Mouse (Mus musculus): ENCODE data around the gene Prlr. TPM values are rescaled to one million over a fixed set of nuclear protein-coding genes. Genes with fewer than 3 reads are reported as not detected.

Gene Prlr
- polyA plus RNA-seq, 1 experiment from 2014 or later, result 4.4 TPM

GRCm38 (mm10) chr15:10200991-10201390, 24.0 kb downstream of the Prlr start:
- H3K27me3 ChIP-seq (replicated peaks), result no peaks in the 10 kb centered on the region

GRCm38 (mm10) chr15:10202504-10203302, 25.7 kb downstream of the Prlr start:
- Histone ChIP-seq H3K27ac (no peak overlapping the region), H3K36me3 (no peaks in the 10 kb centered on the region), H3K27me3 (replicated peaks) (no peaks in the 10 kb centered on the region), H3K4me3 (replicated peaks) (no peak overlapping the region), H3K4me2 (no peak overlapping the region), H3K4me1 (no peaks in the 10 kb centered on the region), H3K9me3 (no peaks in the 10 kb centered on the region), H3K9ac (no peak overlapping the region)
- ATAC-seq (ENCODE audit: insufficient read depth, low FRiP score, low read depth), result no peak
- WGBS, result 82% methylated on average over 7 of the region's 7 CpGs

More at GRCm38 (mm10) chr15:10200991-10201390, 24.0 kb downstream of the Prlr start:
- Histone ChIP-seq H3K4me3 (replicated peaks) (no peak overlapping the region), H3K4me2 (no peak overlapping the region), H3K9me3 (no peaks in the 10 kb centered on the region), H3K9ac (no peak overlapping the region), H3K4me1 (no peaks in the 10 kb centered on the region), H3K27ac (no peak overlapping the region), H3K36me3 (no peaks in the 10 kb centered on the region)
- 83% methylated on average over 5 of the region's 5 CpGs for WGBS
- no peak for ATAC-seq (ENCODE audit: insufficient read depth, low FRiP score, low read depth)

GRCm38 (mm10) chr15:10210261-10210770, 33.3 kb downstream of the Prlr start:
- Histone ChIP-seq H3K36me3 (no peaks in the 10 kb centered on the region), H3K4me2 (no peak overlapping the region), H3K4me1 (no peaks in the 10 kb centered on the region), H3K9ac (no peak overlapping the region), H3K9me3 (no peaks in the 10 kb centered on the region), H3K27me3 (replicated peaks) (no peaks in the 10 kb centered on the region), H3K4me3 (replicated peaks) (no peak overlapping the region), H3K27ac (no peak overlapping the region)
- WGBS, result 51% methylated on average over 4 of the region's 4 CpGs
- no peak for ATAC-seq (ENCODE audit: insufficient read depth, low FRiP score, low read depth)

- Histone ChIP-seq H3K36me3 (no peaks in the 10 kb centered on the region), H3K9me3 (no peaks in the 10 kb centered on the region), H3K4me1 (no peaks in the 10 kb centered on the region), H3K9ac (no peak overlapping the region), H3K4me3 (replicated peaks) (no peak overlapping the region), H3K27ac (no peak overlapping the region), H3K27me3 (replicated peaks) (no peaks in the 10 kb centered on the region), H3K4me2 (no peak overlapping the region)
- ATAC-seq (ENCODE audit: insufficient read depth, low FRiP score, low read depth), result no peak
Measured at GRCm38 (mm10) chr15:10211992-10212391, 35.0 kb downstream of the Prlr start.

GRCm38 (mm10) chr15:10213213-10213612, 36.2 kb downstream of the Prlr start:
- WGBS, result 85% methylated on average over 6 of the region's 6 CpGs
- Histone ChIP-seq H3K4me3 (replicated peaks) (no peak overlapping the region), H3K9ac (no peak overlapping the region), H3K36me3 (no peaks in the 10 kb centered on the region), H3K4me1 (no peaks in the 10 kb centered on the region), H3K4me2 (no peak overlapping the region), H3K27ac (no peak overlapping the region), H3K9me3 (no peaks in the 10 kb centered on the region), H3K27me3 (replicated peaks) (no peaks in the 10 kb centered on the region)
- ATAC-seq (ENCODE audit: insufficient read depth, low FRiP score, low read depth), result no peak

- WGBS, result 36% methylated on average over 3 of the region's 3 CpGs
- H3K4me1 ChIP-seq, result no peaks in the 10 kb centered on the region
- H3K4me3 ChIP-seq (replicated peaks), result no peak overlapping the region
- no peaks in the 10 kb centered on the region for H3K27me3 ChIP-seq (replicated peaks)
- H3K27ac ChIP-seq, result no peak overlapping the region
- no peaks in the 10 kb centered on the region for H3K9me3 ChIP-seq
- H3K4me2 ChIP-seq, result no peak overlapping the region
- no peaks in the 10 kb centered on the region for H3K36me3 ChIP-seq
- H3K9ac ChIP-seq, result no peak overlapping the region
- ATAC-seq (ENCODE audit: insufficient read depth, low FRiP score, low read depth), result no peak
Measured at GRCm38 (mm10) chr15:10213710-10214109, 36.7 kb downstream of the Prlr start.

GRCm38 (mm10) chr15:10215719-10216118, 38.7 kb downstream of the Prlr start:
- Histone ChIP-seq H3K4me2 (no peak overlapping the region), H3K4me3 (replicated peaks) (no peak overlapping the region), H3K4me1 (no peaks in the 10 kb centered on the region), H3K27ac (no peak overlapping the region), H3K9me3 (no peaks in the 10 kb centered on the region), H3K36me3 (no peaks in the 10 kb centered on the region), H3K9ac (no peak overlapping the region), H3K27me3 (replicated peaks) (no peaks in the 10 kb centered on the region)
- 71% methylated on average over 8 of the region's 8 CpGs for WGBS
- peak; percentile 86 for ATAC-seq (ENCODE audit: insufficient read depth, low FRiP score, low read depth)

GRCm38 (mm10) chr15:10216189-10216588, 39.2 kb downstream of the Prlr start:
- Histone ChIP-seq H3K9me3 (no peaks in the 10 kb centered on the region), H3K4me2 (no peak overlapping the region), H3K36me3 (no peaks in the 10 kb centered on the region), H3K4me1 (no peaks in the 10 kb centered on the region), H3K27me3 (replicated peaks) (no peaks in the 10 kb centered on the region), H3K4me3 (replicated peaks) (no peak overlapping the region), H3K9ac (no peak overlapping the region), H3K27ac (no peak overlapping the region; the same call in 1 of the 2 replicates)
- 79% methylated on average over 4 of the region's 4 CpGs for WGBS
- ATAC-seq (ENCODE audit: insufficient read depth, low FRiP score, low read depth), result no peak

GRCm38 (mm10) chr15:10223614-10224155, 46.6 kb downstream of the Prlr start:
- no peak overlapping the region for H3K27ac ChIP-seq
- no peak for ATAC-seq (ENCODE audit: insufficient read depth, low FRiP score, low read depth)
- H3K27me3 ChIP-seq (replicated peaks), result no peaks in the 10 kb centered on the region
- WGBS, result 59% methylated on average over 4 of the region's 4 CpGs
- H3K9ac ChIP-seq, result no peak overlapping the region
- H3K4me3 ChIP-seq (replicated peaks), result no peak overlapping the region
- no peaks in the 10 kb centered on the region for H3K4me1 ChIP-seq
- no peaks in the 10 kb centered on the region for H3K36me3 ChIP-seq
- H3K9me3 ChIP-seq, result no peaks in the 10 kb centered on the region
- no peak overlapping the region for H3K4me2 ChIP-seq

- Histone ChIP-seq H3K9me3 (no peaks in the 10 kb centered on the region), H3K4me2 (no peak overlapping the region), H3K4me3 (replicated peaks) (no peak overlapping the region), H3K4me1 (no peaks in the 10 kb centered on the region), H3K27me3 (replicated peaks) (no peaks in the 10 kb centered on the region), H3K36me3 (no peaks in the 10 kb centered on the region), H3K27ac (no peak overlapping the region), H3K9ac (no peak overlapping the region)
- ATAC-seq (ENCODE audit: insufficient read depth, low FRiP score, low read depth), result peak; percentile 39; the same call in 1 of the 2 replicates
- WGBS, result 71% methylated on average over 4 of the region's 4 CpGs
Measured at GRCm38 (mm10) chr15:10225701-10226100, 48.7 kb downstream of the Prlr start.

GRCm38 (mm10) chr15:10228636-10229035, 51.6 kb downstream of the Prlr start:
- Histone ChIP-seq H3K9me3 (no peaks in the 10 kb centered on the region), H3K4me1 (no peaks in the 10 kb centered on the region), H3K9ac (no peak overlapping the region), H3K27ac (no peak overlapping the region), H3K27me3 (replicated peaks) (no peaks in the 10 kb centered on the region), H3K4me3 (replicated peaks) (no peak overlapping the region), H3K36me3 (no peaks in the 10 kb centered on the region), H3K4me2 (no peak overlapping the region)
- ATAC-seq (ENCODE audit: insufficient read depth, low FRiP score, low read depth), result no peak
- 74% methylated on average over 2 of the region's 2 CpGs for WGBS

GRCm38 (mm10) chr15:10235977-10236376, 58.9 kb downstream of the Prlr start:
- Histone ChIP-seq H3K36me3 (no peaks in the 10 kb centered on the region), H3K27ac (no peak overlapping the region), H3K9me3 (no peaks in the 10 kb centered on the region), H3K27me3 (replicated peaks) (no peaks in the 10 kb centered on the region), H3K4me1 (no peaks in the 10 kb centered on the region), H3K4me3 (replicated peaks) (no peak overlapping the region), H3K4me2 (no peak overlapping the region), H3K9ac (no peak overlapping the region)
- no peak for ATAC-seq (ENCODE audit: insufficient read depth, low FRiP score, low read depth)
- WGBS, result 81% methylated on average over 5 of the region's 5 CpGs

Measured in stomach, embryonic 15.5 days (tissue).